Mouse (Mus musculus) liver, embryonic 13.5 days (tissue): ENCODE results near the gene Ispd. TPM values are rescaled to one million over a fixed set of nuclear protein-coding genes. Genes with fewer than 3 reads are reported as not detected.
A peak's percentile ranks its signal among the peaks of the same experiment; 100 is the strongest.
"Not testable (repeated sequence)": the region's sequence is repeated elsewhere in the genome, so short reads cannot be mapped to it uniquely, and the experiment has no call there.

ENCODE experiments used
- ATAC-seq: fragments of 200-750 bp; cut with Nextera tagmentation; 2 replicates; pipeline ENCODE4 v1.8.0; 2017; ENCODE audit warnings: low read depth, mild to moderate bottlenecking, moderate number of reproducible peaks, moderate library complexity
- DNase-seq: peaks from one replicate; pipeline ENCODE4 v3.0.0; 2022
- H3K27ac ChIP-seq: fragments of 300-500 bp; sonication (generic); 2 replicates; pipeline ENCODE4 v1.5.1; 2015; ENCODE audit warnings: moderate library complexity, mild to moderate bottlenecking, inconsistent platforms
- H3K27me3 ChIP-seq: fragments of 300-500 bp; sonication (generic); 2 replicates; pipeline ENCODE4 v1.6.1; 2015; ENCODE audit warnings: mild to moderate bottlenecking, inconsistent platforms
- H3K36me3 ChIP-seq: fragments of 300-500 bp; sonication (generic); 2 replicates; pipeline ENCODE4 v1.6.1; 2015; ENCODE audit warnings: mild to moderate bottlenecking, inconsistent platforms
- H3K4me1 ChIP-seq: fragments of 300-500 bp; sonication (generic); replicated peaks from 2 replicates; pipeline ENCODE4 v1.6.1; 2015; ENCODE audit warnings: inconsistent platforms
- H3K4me2 ChIP-seq: fragments of 300-500 bp; sonication (generic); 2 replicates; pipeline ENCODE4 v1.6.1; 2015; ENCODE audit warnings: inconsistent platforms, mild to moderate bottlenecking, moderate library complexity
- H3K4me3 ChIP-seq: fragments of 300-500 bp; sonication (generic); replicated peaks from 2 replicates; pipeline ENCODE4 v1.5.1; 2015; ENCODE audit warnings: mild to moderate bottlenecking, inconsistent platforms
- H3K9ac ChIP-seq: fragments of 300-500 bp; sonication (generic); 2 replicates; pipeline ENCODE4 v1.6.1; 2015; ENCODE audit warnings: mild to moderate bottlenecking, inconsistent platforms
- H3K9me3 ChIP-seq: fragments of 300-500 bp; sonication (generic); replicated peaks from 2 replicates; pipeline ENCODE4 v1.6.1; 2016; ENCODE audit warnings: inconsistent platforms
- WGBS: fragments of 180-500 bp; shearing (Covaris S2); methylation state at CpG from one replicate; pipeline ENCODE4 v1.1.7; 2015; ENCODE audit not compliant: insufficient replicate concordance; 5-methylcytosine and 5-hydroxymethylcytosine counted together
- polyA plus RNA-seq: library from polyadenylated mRNA; unstranded; fragments of >200 nt; fragmentation: Nextera tagmentation; extraction: Ambion mirVana; gene quantifications from 2 replicates; pipeline ENCODE4 v1.2.1, GENCODE M21; 2015

The Ispd gene
- 2.0 and 2.4 TPM in 2 replicates for polyA plus RNA-seq

- DNase-seq (peak; percentile 66), ATAC-seq (peak; percentile 90)
- WGBS, result 1% methylated on average over 62 of the region's 64 CpGs
- H3K9ac ChIP-seq, result peak within 1 kb of the TSS; percentile 77
- H3K4me1 ChIP-seq, result peaks cover 15% of the 10 kb centered on the region
- H3K27ac ChIP-seq, result peak within 1 kb of the TSS; percentile 72
- no peaks in the 10 kb centered on the region for H3K9me3 ChIP-seq
- no peaks in the 10 kb centered on the region for H3K27me3 ChIP-seq
- H3K36me3 ChIP-seq, result no peaks in the 10 kb centered on the region
- peak within 1 kb of the TSS; percentile 73 for H3K4me3 ChIP-seq
- peak within 1 kb of the TSS; percentile 86 for H3K4me2 ChIP-seq
These were observed at the start of gene Ispd, which contains the start of gene D630036H23Rik for GRCm38 (mm10) chr12:36381441-36382340. Ispd (plus strand) TSS chr12:36381450. D630036H23Rik (minus strand) TSS chr12:36382181.

GRCm38 (mm10) chr12:36332676-36333075, 48.6 kb upstream of the Ispd start:
- DNase-seq (no peak), ATAC-seq (no peak)
- no peaks in the 10 kb centered on the region for H3K36me3 ChIP-seq
- 65% methylated on average over 1 of the region's 1 CpGs for WGBS
- no peaks in the 10 kb centered on the region for H3K27me3 ChIP-seq
- H3K4me3 ChIP-seq, result no peak overlapping the region
- H3K27ac ChIP-seq, result no peak overlapping the region
- H3K4me1 ChIP-seq, result no peaks in the 10 kb centered on the region
- no peak overlapping the region for H3K4me2 ChIP-seq
- no peak overlapping the region for H3K9ac ChIP-seq
- no peaks in the 10 kb centered on the region for H3K9me3 ChIP-seq

DNA sequence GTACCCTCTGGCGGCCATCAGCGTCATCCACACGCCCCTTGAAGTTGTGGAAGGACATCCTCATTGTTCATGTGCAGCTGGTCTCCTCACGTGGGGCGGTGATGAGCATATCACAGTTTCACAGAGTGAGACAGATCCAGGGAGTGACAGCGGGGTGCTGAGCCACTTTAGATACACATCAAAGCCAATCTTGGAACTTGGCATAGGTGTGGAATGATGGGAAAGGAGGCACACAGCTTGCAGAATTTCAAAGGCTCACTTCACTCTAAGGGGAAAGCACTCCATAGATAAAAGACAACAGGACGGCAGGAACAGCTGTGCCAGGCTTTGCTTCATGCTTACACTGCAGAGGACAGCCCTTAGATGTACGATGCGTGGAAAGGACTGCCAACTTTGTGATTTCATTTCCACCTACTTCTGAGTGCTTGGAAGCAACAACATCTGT, 47.4 kb upstream of the Ispd start:
- no peaks in the 10 kb centered on the region for H3K27me3 ChIP-seq
- H3K9ac ChIP-seq, result no peak overlapping the region
- H3K4me2 ChIP-seq, result no peak overlapping the region
- DNase-seq (no peak), ATAC-seq (no peak)
- no peak overlapping the region for H3K4me3 ChIP-seq
- H3K36me3 ChIP-seq, result no peaks in the 10 kb centered on the region
- no peaks in the 10 kb centered on the region for H3K4me1 ChIP-seq
- H3K9me3 ChIP-seq, result no peaks in the 10 kb centered on the region
- 62% methylated on average over 9 of the region's 9 CpGs for WGBS
- H3K27ac ChIP-seq, result no peak overlapping the region

GRCm38 (mm10) chr12:36344131-36344530, 37.1 kb upstream of the Ispd start:
- Histone ChIP-seq H3K27me3 (no peaks in the 10 kb centered on the region), H3K9ac (no peak overlapping the region), H3K36me3 (no peaks in the 10 kb centered on the region), H3K9me3 (no peaks in the 10 kb centered on the region), H3K4me3 (no peak overlapping the region), H3K4me1 (no peaks in the 10 kb centered on the region), H3K4me2 (no peak overlapping the region), H3K27ac (no peak overlapping the region)
- DNase-seq, result no peak
- ATAC-seq, result no peak
- 63% methylated on average over 4 of the region's 4 CpGs for WGBS

GRCm38 (mm10) chr12:36360064-36360463, 21.2 kb upstream of the Ispd start:
- 70% methylated on average over 3 of the region's 3 CpGs for WGBS
- no peak for DNase-seq
- Histone ChIP-seq H3K9ac (no peak overlapping the region), H3K4me3 (no peak overlapping the region), H3K27me3 (no peaks in the 10 kb centered on the region), H3K27ac (no peak overlapping the region), H3K4me2 (no peak overlapping the region), H3K36me3 (no peaks in the 10 kb centered on the region), H3K4me1 (no peaks in the 10 kb centered on the region), H3K9me3 (no peaks in the 10 kb centered on the region)
- ATAC-seq, result no peak

DNA sequence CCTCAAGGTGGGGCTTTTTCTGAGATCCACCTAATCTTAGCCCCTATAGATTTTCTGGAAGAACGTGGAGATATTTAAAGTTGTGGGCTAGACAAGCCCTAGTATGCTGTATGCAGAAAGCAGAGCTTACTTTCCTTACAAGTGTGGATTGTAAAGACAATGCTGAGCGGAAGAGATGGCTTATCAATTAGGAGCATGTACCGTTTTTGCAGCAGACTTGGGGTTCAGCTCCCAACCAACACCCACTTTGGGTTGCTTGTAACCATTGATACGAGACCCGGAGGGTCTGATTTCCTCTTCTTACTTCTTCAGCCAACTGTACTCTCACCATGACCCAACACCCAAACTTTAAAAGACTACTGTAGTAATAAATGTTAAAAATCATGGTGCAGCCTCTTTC, 20.6 kb upstream of the Ispd start:
- no peaks in the 10 kb centered on the region for H3K9me3 ChIP-seq
- 46% methylated on average over 5 of the region's 5 CpGs for WGBS
- no peak overlapping the region for H3K4me2 ChIP-seq
- H3K36me3 ChIP-seq, result no peaks in the 10 kb centered on the region
- H3K9ac ChIP-seq, result no peak overlapping the region
- DNase-seq (no peak), ATAC-seq (no peak)
- no peak overlapping the region for H3K4me3 ChIP-seq
- H3K27ac ChIP-seq, result no peak overlapping the region
- H3K4me1 ChIP-seq, result no peaks in the 10 kb centered on the region
- H3K27me3 ChIP-seq, result no peaks in the 10 kb centered on the region

DNA sequence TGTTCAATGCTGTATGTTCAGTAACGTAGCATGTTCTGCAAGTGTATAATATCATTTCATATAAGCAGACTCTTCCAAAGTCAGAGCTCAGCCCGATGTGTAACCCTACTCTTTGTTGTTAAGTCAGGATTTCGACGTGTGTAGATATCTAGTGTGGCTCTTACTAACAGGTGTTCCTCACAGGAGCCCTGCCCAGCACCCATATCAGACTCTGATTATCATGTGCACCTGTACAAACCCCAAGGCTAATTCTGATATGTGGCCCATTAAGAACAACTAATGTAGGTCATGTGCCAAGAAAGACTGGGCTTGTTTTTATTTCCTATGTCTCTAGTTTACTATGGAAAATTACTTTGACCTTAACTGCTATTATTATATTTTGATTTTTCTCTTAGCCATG, 17.2 kb upstream of the Ispd start:
- 67% methylated on average over 4 of the region's 4 CpGs for WGBS
- H3K4me2 ChIP-seq, result no peak overlapping the region
- no peaks in the 10 kb centered on the region for H3K9me3 ChIP-seq
- DNase-seq (no peak), ATAC-seq (no peak)
- no peaks in the 10 kb centered on the region for H3K27me3 ChIP-seq
- no peak overlapping the region for H3K27ac ChIP-seq
- no peak overlapping the region for H3K4me3 ChIP-seq
- H3K9ac ChIP-seq, result no peak overlapping the region
- no peaks in the 10 kb centered on the region for H3K4me1 ChIP-seq
- H3K36me3 ChIP-seq, result no peaks in the 10 kb centered on the region

- 41% methylated on average over 4 of the region's 4 CpGs for WGBS
- H3K27ac ChIP-seq, result no peak overlapping the region
- H3K9me3 ChIP-seq, result no peaks in the 10 kb centered on the region
- no peak overlapping the region for H3K4me2 ChIP-seq
- no peaks in the 10 kb centered on the region for H3K36me3 ChIP-seq
- H3K4me3 ChIP-seq, result no peak overlapping the region
- DNase-seq (no peak), ATAC-seq (no peak)
- H3K9ac ChIP-seq, result no peak overlapping the region
- no peaks in the 10 kb centered on the region for H3K27me3 ChIP-seq
- no peaks in the 10 kb centered on the region for H3K4me1 ChIP-seq
These were observed 7.8 kb upstream of the Ispd start for GRCm38 (mm10) chr12:36373237-36373998.

DNA sequence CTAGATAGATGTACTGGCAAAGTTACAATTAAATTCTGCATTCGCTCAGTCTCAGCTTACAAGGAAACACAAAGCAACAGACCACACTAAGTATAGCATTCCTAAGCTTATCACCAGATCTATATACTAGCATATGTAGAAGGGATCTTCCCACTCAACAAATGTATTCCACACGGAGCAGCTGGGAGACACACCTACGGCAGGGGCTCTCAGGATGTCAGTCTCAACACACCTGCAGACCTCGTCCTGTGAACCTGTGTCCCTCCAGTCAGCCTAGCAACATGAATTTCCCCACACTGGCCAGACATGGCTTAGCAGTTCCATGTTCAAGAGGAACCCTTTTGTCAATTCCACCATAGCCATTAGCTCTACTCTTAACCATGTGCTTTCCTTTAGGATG, 4.9 kb upstream of the Ispd start:
- not testable (repeated sequence) for H3K4me3 ChIP-seq, H3K36me3 ChIP-seq, H3K27me3 ChIP-seq, H3K27ac ChIP-seq, H3K9me3 ChIP-seq, H3K9ac ChIP-seq, H3K4me1 ChIP-seq, H3K4me2 ChIP-seq, DNase-seq, ATAC-seq
- WGBS, result 73% methylated on average over 3 of the region's 4 CpGs

GRCm38 (mm10) chr12:36380254-36380653, 996 bp upstream of the Ispd start:
- ATAC-seq (no peak), DNase-seq (no peak)
- no peak overlapping the region for H3K4me2 ChIP-seq
- H3K27me3 ChIP-seq, result no peaks in the 10 kb centered on the region
- no peaks in the 10 kb centered on the region for H3K36me3 ChIP-seq
- H3K4me3 ChIP-seq, result no peak overlapping the region
- no peak overlapping the region for H3K27ac ChIP-seq
- H3K9me3 ChIP-seq, result no peaks in the 10 kb centered on the region
- H3K4me1 ChIP-seq, result peaks cover 15% of the 10 kb centered on the region
- H3K9ac ChIP-seq, result no peak overlapping the region
- 57% methylated on average over 3 of the region's 3 CpGs for WGBS

- Histone ChIP-seq H3K27me3 (no peaks in the 10 kb centered on the region), H3K27ac (no peak overlapping the region), H3K36me3 (no peaks in the 10 kb centered on the region), H3K9me3 (no peaks in the 10 kb centered on the region), H3K9ac (no peak overlapping the region), H3K4me1 (peaks cover 15% of the 10 kb centered on the region), H3K4me3 (no peak overlapping the region), H3K4me2 (peak overlapping the region; percentile 86)
- no peak for DNase-seq
- 65% methylated on average over 5 of the region's 5 CpGs for whole genome bisulfite sequencing
- no peak for ATAC-seq
These were observed 444 bp upstream of the Ispd start for GRCm38 (mm10) chr12:36380806-36381205.
